Mouse (Mus musculus) macrophage (primary cell): ENCODE measurements around the gene Me1. TPM values are rescaled to one million over a fixed set of nuclear protein-coding genes. Genes with fewer than 3 reads are reported as not detected.
"Not testable (repeated sequence)": the region's sequence is repeated elsewhere in the genome, so short reads cannot be mapped to it uniquely, and the experiment has no call there.

Experiments used
- H3K27ac ChIP-seq: fragments of 350-480 bp; formaldehyde crosslinking; 2 replicates; pipeline ENCODE4 v1.9.0; 2021
- H3K36me3 ChIP-seq: fragments of 350-480 bp; formaldehyde crosslinking; 2 replicates; pipeline ENCODE4 v1.9.0; 2021; ENCODE audit errors: inconsistent target
- H3K4me3 ChIP-seq: fragments of 350-480 bp; formaldehyde crosslinking; 2 replicates; pipeline ENCODE4 v1.9.0; 2021; ENCODE audit errors: inconsistent target
- H3K79me2 ChIP-seq: fragments of 350-480 bp; formaldehyde crosslinking; 2 replicates; pipeline ENCODE4 v1.9.0; 2021; ENCODE audit errors: inconsistent target
- WGBS: methylation state at CpG from one replicate; pipeline ENCODE4 v1.1.7; 2026; ENCODE audit warnings: inconsistent platforms; ENCODE audit not compliant: missing documents; 5-methylcytosine and 5-hydroxymethylcytosine counted together
- polyA plus RNA-seq: library from polyadenylated mRNA; stranded (reverse); fragments of 250-400 nt; gene quantifications from 3 replicates; pipeline ENCODE4 v1.2.4, GENCODE M21; 2018; ENCODE audit warnings: inconsistent platforms

The Me1 gene
- polyA plus RNA-seq, 1 experiment from 2014 or later = 0.80 TPM

DNA sequence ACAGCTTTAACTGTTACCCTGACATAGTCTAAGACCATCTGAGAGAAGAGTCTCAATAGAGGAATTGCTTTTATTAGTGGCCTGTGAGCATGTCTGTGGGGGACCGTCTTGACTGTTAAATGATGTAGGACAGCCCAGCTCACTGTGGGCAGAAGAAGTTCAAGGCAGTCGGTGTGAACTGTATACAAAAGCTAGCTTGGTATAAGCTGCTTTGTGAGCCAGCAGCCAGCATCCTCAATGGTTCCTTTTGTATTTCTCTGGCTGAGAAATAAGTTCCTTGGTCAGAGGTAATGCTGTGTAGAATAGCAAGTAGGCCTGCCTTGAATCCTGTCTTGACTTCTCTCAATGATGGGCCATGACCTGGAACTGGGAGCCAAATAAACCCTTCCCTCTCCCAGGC is 73.7 kb downstream of the Me1 start:
- no peak overlapping the region for H3K27ac ChIP-seq
- H3K36me3 ChIP-seq = no peaks in the 10 kb centered on the region
- H3K79me2 ChIP-seq = no peaks in the 10 kb centered on the region
- 94% methylated on average over 2 of the region's 2 CpGs for WGBS
- H3K4me3 ChIP-seq = no peak overlapping the region

DNA sequence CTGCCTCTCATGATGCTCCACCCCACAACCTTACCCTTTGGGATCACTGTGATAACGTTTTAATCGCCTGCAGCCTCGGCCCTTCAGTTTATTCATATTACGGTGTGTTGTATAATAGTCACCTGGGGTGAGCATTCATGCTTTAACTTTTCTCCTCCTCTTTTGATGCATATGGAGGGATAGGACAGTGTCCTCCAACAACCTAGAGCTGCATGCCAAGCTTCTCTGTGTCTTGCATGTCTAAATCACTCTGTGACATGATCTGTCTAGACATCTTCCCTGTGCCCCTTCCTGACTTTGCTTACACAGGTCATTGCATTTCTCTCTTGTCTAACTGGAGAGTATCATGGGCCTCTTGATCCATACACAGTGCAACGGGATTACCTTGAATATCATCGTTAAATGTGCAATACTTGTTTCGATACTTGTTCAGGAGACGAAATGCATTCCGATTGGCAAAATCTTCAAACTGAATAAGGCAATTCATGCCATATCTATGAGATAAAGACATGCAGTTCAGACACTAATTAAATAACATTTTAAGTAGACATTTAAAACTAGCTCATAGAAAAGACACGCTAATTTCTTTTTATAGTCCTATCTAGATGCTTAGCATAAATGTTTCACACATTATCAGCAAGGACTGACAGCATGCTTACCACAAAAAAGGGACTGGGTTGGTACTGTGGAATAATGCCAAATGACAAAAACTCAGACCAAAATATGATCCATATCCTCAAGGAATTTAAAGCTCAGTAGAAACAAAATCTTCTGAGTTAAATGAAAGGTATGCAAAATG is 76.2 kb downstream of the Me1 start:
- H3K36me3 ChIP-seq = no peaks in the 10 kb centered on the region
- H3K4me3 ChIP-seq = no peak overlapping the region
- H3K27ac ChIP-seq = no peak overlapping the region
- no peaks in the 10 kb centered on the region for H3K79me2 ChIP-seq
- WGBS = 87% methylated on average over 10 of the region's 10 CpGs

DNA sequence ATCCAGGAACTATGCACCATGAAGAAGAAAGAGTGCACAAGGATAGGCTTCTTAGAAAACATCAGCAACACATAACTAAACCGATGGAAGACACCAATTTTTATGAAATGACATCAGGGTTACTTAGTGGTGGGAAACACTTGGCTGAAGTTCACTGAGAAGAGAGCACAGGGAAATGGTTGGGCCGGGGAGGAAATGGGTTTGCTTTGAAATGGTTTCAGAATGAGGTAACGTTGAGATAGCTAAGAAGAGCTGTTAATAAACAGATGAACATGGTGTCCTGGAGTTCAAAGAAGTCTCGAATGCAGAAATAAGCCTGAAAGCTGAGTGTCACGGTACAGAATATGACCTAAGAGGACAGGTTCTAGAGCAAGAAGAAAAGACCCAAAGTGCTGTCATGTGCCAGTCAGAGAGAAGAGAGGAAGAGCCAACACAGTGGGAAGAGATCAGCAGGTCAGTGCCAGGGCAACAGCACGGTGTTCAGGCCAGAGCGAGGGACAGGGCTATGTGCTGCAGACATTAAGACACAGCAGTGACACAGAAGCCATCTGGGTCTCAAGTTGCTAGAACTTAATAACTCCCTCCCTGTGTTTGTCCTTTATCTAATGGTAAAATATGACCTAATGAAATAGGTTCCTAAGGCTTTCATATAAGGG is 77.8 kb downstream of the Me1 start:
- Histone ChIP-seq H3K27ac (no peak overlapping the region), H3K4me3 (no peak overlapping the region), H3K79me2 (no peaks in the 10 kb centered on the region), H3K36me3 (no peaks in the 10 kb centered on the region)
- WGBS = 75% methylated on average over 7 of the region's 7 CpGs

- no peak overlapping the region for H3K27ac ChIP-seq
- no peaks in the 10 kb centered on the region for H3K79me2 ChIP-seq
- no peak overlapping the region for H3K4me3 ChIP-seq
- H3K36me3 ChIP-seq = no peaks in the 10 kb centered on the region
- WGBS = 71% methylated on average over 1 of the region's 1 CpGs
Measured at GRCm38 (mm10) chr9:86615765-86616164, 80.0 kb downstream of the Me1 start.

DNA sequence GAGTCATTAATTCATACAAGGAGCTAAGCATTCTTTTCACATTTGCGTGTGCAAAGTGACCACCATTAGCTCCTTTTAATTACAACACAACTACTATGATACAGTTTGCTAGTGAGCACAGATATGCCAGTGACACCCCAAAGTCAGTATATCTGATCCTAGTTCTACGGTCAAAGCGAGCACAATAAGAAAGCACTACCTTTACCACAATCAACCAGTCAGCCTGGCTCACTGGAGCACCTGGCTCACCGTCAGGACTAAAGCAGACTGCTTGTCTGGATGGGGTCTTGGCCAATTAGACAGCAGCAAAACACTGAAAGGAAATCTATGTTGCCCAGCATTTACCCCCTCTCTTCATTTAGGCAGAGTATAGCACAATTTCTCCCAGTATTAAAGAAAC is 83.7 kb downstream of the Me1 start:
- 95% methylated on average over 4 of the region's 4 CpGs for WGBS
- Histone ChIP-seq H3K4me3 (no peak overlapping the region), H3K36me3 (no peaks in the 10 kb centered on the region), H3K79me2 (no peaks in the 10 kb centered on the region), H3K27ac (no peak overlapping the region)

GRCm38 (mm10) chr9:86605776-86606175 is 90.0 kb downstream of the Me1 start:
- Histone ChIP-seq H3K4me3 (no peak overlapping the region), H3K36me3 (no peaks in the 10 kb centered on the region), H3K27ac (no peak overlapping the region), H3K79me2 (no peaks in the 10 kb centered on the region)
- 88% methylated on average over 6 of the region's 6 CpGs for WGBS

DNA sequence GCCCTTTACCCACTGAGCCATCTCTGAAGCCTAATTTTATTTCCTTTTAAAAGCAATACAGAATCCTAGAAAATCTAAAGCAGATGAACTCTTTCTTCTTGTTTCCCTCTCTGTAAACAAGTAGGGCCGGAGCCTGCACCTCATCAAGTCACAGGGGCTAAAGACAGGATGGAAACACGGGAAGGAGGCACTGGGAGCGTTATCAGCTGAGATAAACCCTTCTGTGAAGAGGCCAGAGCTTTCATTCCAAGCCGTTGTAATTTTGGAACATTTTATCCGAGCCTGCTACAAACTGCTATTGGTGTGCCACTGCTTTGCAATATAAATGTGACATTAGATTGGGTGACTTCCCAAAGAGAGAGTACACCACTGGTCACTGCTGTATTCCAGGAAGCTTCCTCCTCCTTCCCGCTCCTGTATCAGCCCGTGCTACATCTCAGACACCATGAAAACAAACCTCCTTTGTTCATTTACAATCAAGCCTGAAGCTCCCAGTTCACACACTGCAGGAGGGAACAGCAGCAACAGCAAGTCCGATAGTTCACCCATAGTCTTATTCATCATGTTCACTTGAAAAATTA is 95.9 kb downstream of the Me1 start:
- 82% methylated on average over 8 of the region's 8 CpGs for WGBS
- Histone ChIP-seq H3K79me2 (no peaks in the 10 kb centered on the region), H3K36me3 (no peaks in the 10 kb centered on the region), H3K27ac (no peak overlapping the region), H3K4me3 (no peak overlapping the region)

DNA sequence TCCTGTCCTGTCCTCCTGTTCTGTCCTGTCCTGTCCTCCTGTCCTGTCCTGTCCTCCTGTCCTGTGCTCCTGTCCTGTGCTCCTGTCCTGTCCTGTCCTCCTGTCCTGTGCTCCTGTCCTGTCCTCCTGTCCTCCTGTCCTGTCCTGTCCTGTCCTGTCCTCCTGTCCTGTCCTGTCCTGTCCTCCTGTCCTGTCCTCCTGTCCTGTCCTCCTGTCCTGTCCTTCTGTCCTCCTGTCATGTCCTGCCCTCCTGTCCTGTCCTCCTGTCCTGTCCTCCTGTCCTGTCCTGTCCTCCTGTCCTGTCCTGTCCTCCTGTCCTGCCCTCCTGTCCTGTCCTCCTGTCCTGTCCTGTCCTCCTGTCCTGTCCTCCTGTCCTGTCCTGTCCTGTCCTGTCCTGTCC is 98.8 kb downstream of the Me1 start:
- not testable (repeated sequence) for H3K79me2 ChIP-seq, H3K36me3 ChIP-seq, H3K4me3 ChIP-seq, H3K27ac ChIP-seq

- H3K79me2 ChIP-seq, H3K4me3 ChIP-seq, H3K27ac ChIP-seq, H3K36me3 ChIP-seq: not testable (repeated sequence)
- WGBS = 79% methylated on average over 8 of the region's 10 CpGs
Measured at GRCm38 (mm10) chr9:86594357-86594767, 101.4 kb downstream of the Me1 start.

DNA sequence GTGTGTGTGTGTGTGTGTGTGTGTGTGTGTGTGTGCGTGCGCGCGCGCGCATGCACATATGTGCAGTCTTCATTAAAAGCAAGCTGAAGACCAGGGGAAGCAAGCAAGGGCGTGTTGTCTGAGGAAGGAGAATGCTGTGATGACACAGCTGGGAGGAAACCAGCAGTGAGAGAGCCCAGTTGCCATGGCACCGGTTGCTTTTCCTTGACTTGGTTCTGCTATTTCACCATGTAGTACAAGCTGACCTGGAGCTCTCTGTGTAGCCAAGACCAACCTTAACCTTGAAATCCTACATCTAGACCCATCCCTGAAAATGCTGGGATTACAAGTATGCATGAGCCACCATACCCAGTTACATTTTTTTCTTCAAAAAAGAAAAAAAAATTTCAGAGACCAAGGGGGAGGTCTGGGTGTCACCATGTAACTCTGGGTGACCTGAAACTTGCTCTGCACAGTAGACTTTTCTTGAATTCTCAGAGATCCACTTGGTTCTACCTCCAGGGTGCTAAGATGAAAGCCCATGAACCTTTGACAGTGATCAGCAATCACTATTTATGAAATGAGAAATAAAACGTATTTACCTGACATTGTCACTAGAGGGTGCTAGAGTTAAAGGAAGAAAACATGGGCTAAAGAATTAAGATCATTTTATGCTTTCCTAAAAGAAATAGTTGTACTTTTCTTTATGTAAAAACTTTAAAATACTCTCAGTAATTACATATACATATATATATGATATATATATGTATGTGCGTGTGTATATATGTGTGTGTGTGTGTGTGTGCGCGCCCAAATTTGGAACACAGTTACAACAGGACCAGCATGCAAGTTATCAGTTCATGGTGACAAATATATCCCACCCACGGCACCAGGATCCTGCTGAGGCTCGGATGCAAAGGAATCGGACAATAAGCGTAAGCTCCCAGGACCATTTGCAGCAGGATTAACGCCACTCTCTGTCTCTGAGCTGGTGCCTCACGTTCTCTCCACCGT is 102.8 kb downstream of the Me1 start:
- Histone ChIP-seq H3K79me2 (no peaks in the 10 kb centered on the region), H3K36me3 (no peaks in the 10 kb centered on the region), H3K27ac (peak overlapping the region; percentile 24; the same call in 1 of the 2 replicates), H3K4me3 (no peak overlapping the region)
- 67% methylated on average over 13 of the region's 19 CpGs for WGBS

DNA sequence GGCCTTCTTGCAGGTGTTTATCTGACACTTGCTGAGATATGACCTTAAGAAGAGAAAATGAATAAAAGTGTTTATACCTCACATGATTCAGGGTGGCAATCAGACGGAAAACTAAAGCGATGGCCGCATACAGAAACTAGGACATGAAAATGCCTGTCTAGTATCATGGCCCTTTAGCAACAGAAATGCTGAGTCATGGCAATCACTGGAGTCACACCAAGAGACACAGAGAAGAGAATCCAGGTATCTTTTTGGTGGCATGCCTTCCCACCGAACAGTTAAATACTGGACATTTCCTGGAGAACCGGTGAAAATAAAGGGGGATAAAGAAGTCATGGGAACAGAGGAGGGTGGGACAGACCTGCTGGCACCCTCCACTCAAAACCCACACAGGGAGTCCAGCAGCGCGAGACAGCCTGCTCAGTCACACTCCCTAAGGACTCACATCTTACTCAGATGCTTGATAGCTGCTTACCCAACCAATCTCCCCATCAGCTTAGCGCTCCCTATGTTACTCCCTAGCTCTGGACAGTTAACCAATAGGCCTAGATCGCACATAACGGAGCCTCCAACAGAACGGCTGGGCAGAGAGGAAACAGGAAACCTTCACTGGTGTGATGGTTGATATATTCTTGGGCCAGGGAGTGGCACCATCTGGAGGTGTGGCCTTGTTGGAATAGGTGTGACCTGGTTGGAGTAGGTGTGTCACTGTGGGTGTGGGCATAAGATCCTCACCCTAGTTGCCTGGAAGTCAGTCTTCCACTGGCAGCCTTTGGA is 108.5 kb downstream of the Me1 start:
- Histone ChIP-seq H3K36me3 (no peaks in the 10 kb centered on the region), H3K4me3 (no peak overlapping the region)
- WGBS = 91% methylated on average over 10 of the region's 11 CpGs

DNA sequence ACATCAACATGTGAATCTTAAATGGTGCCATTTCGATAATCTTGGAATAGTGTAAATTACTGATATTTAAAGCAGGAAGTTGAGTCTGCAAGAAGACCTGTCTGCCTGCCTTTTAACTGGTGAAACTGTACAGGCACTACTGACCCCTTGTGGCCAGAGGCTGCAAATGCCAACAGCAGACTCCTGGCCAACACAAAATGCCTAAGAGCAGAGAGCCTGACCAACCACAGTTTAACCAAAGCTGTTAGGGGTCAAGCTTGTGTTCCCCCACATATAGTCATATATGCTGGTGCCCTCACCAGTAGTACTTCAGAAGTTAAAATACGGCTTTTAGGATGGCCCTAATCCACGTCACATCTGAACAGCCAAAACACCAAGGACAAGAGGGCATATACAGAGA is 112.0 kb downstream of the Me1 start:
- Histone ChIP-seq H3K79me2 (no peaks in the 10 kb centered on the region), H3K4me3 (no peak overlapping the region), H3K27ac (no peak overlapping the region), H3K36me3 (no peaks in the 10 kb centered on the region)
- 0% methylated on average over 1 of the region's 3 CpGs for WGBS

More for the DNA sequence above, 108.5 kb downstream of the Me1 start:
- Histone ChIP-seq H3K27ac (no peak overlapping the region), H3K79me2 (no peaks in the 10 kb centered on the region)

GRCm38 (mm10) chr9:86579657-86580056 is 116.1 kb downstream of the Me1 start:
- Histone ChIP-seq H3K4me3 (no peak overlapping the region), H3K36me3 (no peaks in the 10 kb centered on the region), H3K27ac (peak overlapping the region; percentile 19), H3K79me2 (no peaks in the 10 kb centered on the region)
- WGBS = 5% methylated on average over 10 of the region's 10 CpGs

GRCm38 (mm10) chr9:86575178-86575577 is 120.6 kb downstream of the Me1 start:
- no peak overlapping the region for H3K4me3 ChIP-seq
- 95% methylated on average over 6 of the region's 6 CpGs for WGBS
- no peak overlapping the region for H3K27ac ChIP-seq
- no peaks in the 10 kb centered on the region for H3K36me3 ChIP-seq
- no peaks in the 10 kb centered on the region; the same call in 1 of the 2 replicates for H3K79me2 ChIP-seq
